Comparison of ENCODE assay signal across 10 mouse cellular contexts in the genomic region with DNA sequence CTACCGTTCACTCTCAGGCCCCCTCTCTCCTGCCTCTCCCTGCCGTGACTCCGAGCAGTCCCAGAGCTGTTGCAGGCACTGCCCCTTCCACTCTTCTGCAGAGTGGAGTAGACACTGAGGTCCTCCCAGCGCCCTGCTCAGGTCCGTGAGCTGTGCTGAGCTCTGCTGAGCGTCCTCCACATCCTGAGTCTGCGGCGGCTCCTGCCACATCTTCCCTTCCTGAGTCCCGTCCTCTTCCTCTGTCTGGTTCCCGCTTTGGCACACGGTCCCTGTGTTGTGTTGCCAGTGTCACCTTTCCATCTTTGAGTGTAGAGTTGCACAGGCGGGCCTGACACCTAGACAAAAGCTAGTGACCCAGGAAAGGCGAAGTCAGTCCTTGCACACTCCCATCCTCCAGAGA. TPM values are rescaled to one million over a fixed set of nuclear protein-coding genes. Genes with fewer than 3 reads are reported as not detected.
A peak's percentile ranks its signal among the peaks of the same experiment; 100 is the strongest.
DNase-seq lines count a peak whose midpoint lies in the region; ATAC-seq and TF ChIP-seq lines count a peak whose summit lies in the region.
"Had no signal": no experiment of that assay in that cellular context is flagged by ENCODE, and none has a peak within 500 bp of the region (broad histone marks: within the 10 kb centered on the region; RNA-seq: fewer than 3 reads in every experiment).

No protein-coding gene starts in this region.

- H3K4me2 ChIP-seq in hindbrain, embryonic 16.5 days (ENCODE audit: low read length) = no peak overlapping the region
- no peak overlapping the region for H3K4me2 ChIP-seq in stomach, embryonic 16.5 days (ENCODE audit: low read depth, low read length)
- H3K4me2 ChIP-seq: forebrain, embryonic 15.5 days had no signal

- TF ChIP-seq POLR2A in spleen, adult 2 months (IDR thresholded peaks at IDR 0.05; ENCODE audit: low read depth, low read length) = no peak

- no peaks in the 10 kb centered on the region for H3K9me3 ChIP-seq in hindbrain, embryonic 10.5 days
- H3K9me3 ChIP-seq in hindbrain, embryonic 16.5 days (ENCODE audit: control insufficient read depth, low read length) = no peaks in the 10 kb centered on the region
- H3K9me3 ChIP-seq in limb, embryonic 10.5 days (replicated peaks) = no peaks in the 10 kb centered on the region
- H3K9me3 ChIP-seq in stomach, embryonic 16.5 days (replicated peaks; ENCODE audit: control insufficient read depth, low read length) = no peaks in the 10 kb centered on the region
- H3K9me3 ChIP-seq: forebrain, embryonic 15.5 days had no signal

- peak overlapping the region; percentile 69; the same call in 1 of the 2 replicates for H3K27ac ChIP-seq in hindbrain, embryonic 10.5 days
- H3K27ac ChIP-seq in hindbrain, embryonic 16.5 days (ENCODE audit: low read depth, low read length) = no peak overlapping the region
- H3K27ac ChIP-seq in spleen, adult 2 months (ENCODE audit: insufficient read depth, low read length) = peak overlapping the region; percentile 51; the same call in 1 of the 2 replicates
- H3K27ac ChIP-seq in limb, embryonic 10.5 days = peak overlapping the region; percentile 73
- peak overlapping the region; percentile 86 for H3K27ac ChIP-seq in stomach, embryonic 16.5 days (ENCODE audit: low read length)
- H3K27ac ChIP-seq: forebrain, embryonic 15.5 days had no signal

- no peak for TF ChIP-seq CTCF in spleen, adult 2 months (IDR thresholded peaks at IDR 0.05; ENCODE audit: extremely low read depth, insufficient read depth, insufficient read length, insufficient replicate concordance)

- H3K27me3 ChIP-seq in hindbrain, embryonic 10.5 days (ENCODE audit: insufficient read depth, poor library complexity, severe bottlenecking) = no peaks in the 10 kb centered on the region
- H3K27me3 ChIP-seq in hindbrain, embryonic 16.5 days (replicated peaks; ENCODE audit: control insufficient read depth, insufficient read depth, low read length) = no peaks in the 10 kb centered on the region
- no peaks in the 10 kb centered on the region for H3K27me3 ChIP-seq in spleen, adult 2 months (ENCODE audit: control insufficient read depth, insufficient read depth, low read length)
- H3K27me3 ChIP-seq in limb, embryonic 10.5 days (ENCODE audit: low read depth, poor library complexity, severe bottlenecking) = no peaks in the 10 kb centered on the region
- H3K27me3 ChIP-seq in stomach, embryonic 16.5 days (ENCODE audit: control insufficient read depth, insufficient read depth, low read length) = no peaks in the 10 kb centered on the region
- H3K27me3 ChIP-seq: forebrain, embryonic 15.5 days had no signal

- DNase-seq in hindbrain, embryonic 10.5 days (ENCODE audit: low spot score) = peak; percentile 6
- no peak for DNase-seq in spleen, adult 2 months (ENCODE audit: low read depth in 1 of 2, low spot score in 2 of 2)
- no peak for DNase-seq in spleen, postnatal 14 days (ENCODE audit: low spot score in 2 of 2)
- no peak for DNase-seq in limb, embryonic 10.5 days (ENCODE audit: low spot score)
- DNase-seq in urinary bladder, postnatal 36 days (ENCODE audit: low spot score in 2 of 2) = no peak
- no peak for DNase-seq in urinary bladder, postnatal 10 days (ENCODE audit: low spot score)
- DNase-seq: thymus, adult 2 months had no signal

- peaks cover 78% of the 10 kb centered on the region for H3K36me3 ChIP-seq in hindbrain, embryonic 10.5 days
- peaks cover 8% of the 10 kb centered on the region for H3K36me3 ChIP-seq in hindbrain, embryonic 16.5 days (ENCODE audit: control insufficient read depth, insufficient read depth, low read length)
- H3K36me3 ChIP-seq in spleen, adult 2 months (ENCODE audit: control insufficient read depth, insufficient read depth, low read length) = peaks cover 9% of the 10 kb centered on the region
- H3K36me3 ChIP-seq in limb, embryonic 10.5 days = peaks cover 57% of the 10 kb centered on the region
- peaks cover 10% of the 10 kb centered on the region; the same call in 1 of the 2 replicates for H3K36me3 ChIP-seq in stomach, embryonic 16.5 days (ENCODE audit: control insufficient read depth, insufficient read depth, low read length)

- no peak overlapping the region for H3K4me3 ChIP-seq in hindbrain, embryonic 10.5 days
- no peak overlapping the region for H3K4me3 ChIP-seq in hindbrain, embryonic 16.5 days (ENCODE audit: low read length)
- no peak overlapping the region for H3K4me3 ChIP-seq in spleen, adult 2 months (ENCODE audit: extremely low read depth, insufficient read depth, insufficient read length)
- H3K4me3 ChIP-seq in limb, embryonic 10.5 days = no peak overlapping the region
- H3K4me3 ChIP-seq in stomach, embryonic 16.5 days (replicated peaks; ENCODE audit: low read length) = no peak overlapping the region
- H3K4me3 ChIP-seq: forebrain, embryonic 15.5 days had no signal

- H3K4me1 ChIP-seq in hindbrain, embryonic 10.5 days (replicated peaks) = peaks cover 40% of the 10 kb centered on the region
- H3K4me1 ChIP-seq in hindbrain, embryonic 16.5 days (ENCODE audit: control insufficient read depth, insufficient read depth, low read depth, low read length) = peaks cover 7% of the 10 kb centered on the region
- peaks cover 4% of the 10 kb centered on the region; the same call in 1 of the 2 replicates for H3K4me1 ChIP-seq in spleen, adult 2 months (ENCODE audit: control insufficient read depth, insufficient read depth, insufficient read length)
- H3K4me1 ChIP-seq in limb, embryonic 10.5 days = peaks cover 40% of the 10 kb centered on the region
- H3K4me1 ChIP-seq in stomach, embryonic 16.5 days (ENCODE audit: control insufficient read depth, insufficient read depth, low read length) = peaks cover 37% of the 10 kb centered on the region
- H3K4me1 ChIP-seq: forebrain, embryonic 15.5 days had no signal

- H3K9ac ChIP-seq in hindbrain, embryonic 16.5 days (ENCODE audit: low read depth, low read length) = no peak overlapping the region
- H3K9ac ChIP-seq in stomach, embryonic 16.5 days (ENCODE audit: low read length) = peak overlapping the region; percentile 37
- H3K9ac ChIP-seq: forebrain, embryonic 15.5 days had no signal

- WGBS in hindbrain, embryonic 10.5 days = 65% methylated on average over 13 of the region's 13 CpGs
- WGBS in hindbrain, embryonic 16.5 days = 71% methylated on average over 13 of the region's 13 CpGs
- WGBS in spleen, adult 2 months = 83% methylated on average over 13 of the region's 13 CpGs
- 69% methylated on average over 13 of the region's 13 CpGs for WGBS in limb, embryonic 10.5 days
- WGBS in stomach, embryonic 16.5 days = 53% methylated on average over 13 of the region's 13 CpGs

- ATAC-seq in hindbrain, embryonic 16.5 days = no peak
- no peak for ATAC-seq in stomach, embryonic 16.5 days (ENCODE audit: insufficient read depth, low FRiP score)
- ATAC-seq: forebrain, embryonic 15.5 days had no signal

RNA-seq across cellular contexts. Expression of a gene that starts 42.4 kb away (rescaled TPM):
- 2.1 and 2.8 TPM in 2 replicates for polyA plus RNA-seq in hindbrain, embryonic 10.5 days (2016; fragmentation: Nextera tagmentation; extraction: Ambion mirVana)
- polyA plus RNA-seq in hindbrain, embryonic 16.5 days (2015; fragmentation: Nextera tagmentation; extraction: Ambion mirVana) = 2.8 TPM in 2 replicates
- 2.9 and 3.4 TPM in 2 replicates for polyA plus RNA-seq in spleen, adult 2 months (2012; rRNA removed)
- 2.2 and 2.7 TPM in 2 replicates for polyA plus RNA-seq in limb, embryonic 10.5 days (2016; fragmentation: Nextera tagmentation; extraction: Ambion mirVana)
- polyA plus RNA-seq in stomach, embryonic 16.5 days (2015; fragmentation: Nextera tagmentation; extraction: Ambion mirVana) = 2.2 TPM in 2 replicates

RNA-seq across cellular contexts. Expression of a gene that starts 56.5 kb away (rescaled TPM):
- 10.6 and 14.0 TPM in 2 replicates for polyA plus RNA-seq in hindbrain, embryonic 10.5 days (2016; fragmentation: Nextera tagmentation; extraction: Ambion mirVana)
- 136 and 143 TPM in 2 replicates for polyA plus RNA-seq in hindbrain, embryonic 16.5 days (2015; fragmentation: Nextera tagmentation; extraction: Ambion mirVana)
- 48.2 and 67.6 TPM in 2 replicates for polyA plus RNA-seq in spleen, adult 2 months (2012; rRNA removed)
- 7.6 and 8.2 TPM in 2 replicates for polyA plus RNA-seq in limb, embryonic 10.5 days (2016; fragmentation: Nextera tagmentation; extraction: Ambion mirVana)
- 13.7 and 14.2 TPM in 2 replicates for polyA plus RNA-seq in stomach, embryonic 16.5 days (2015; fragmentation: Nextera tagmentation; extraction: Ambion mirVana)
